Mouse (Mus musculus): ENCODE results near the gene Kcnh6. TPM values are rescaled to one million over a fixed set of nuclear protein-coding genes. Genes with fewer than 3 reads are reported as not detected.

The Kcnh6 gene
- polyA plus RNA-seq, 1 experiment = not detected

DNA sequence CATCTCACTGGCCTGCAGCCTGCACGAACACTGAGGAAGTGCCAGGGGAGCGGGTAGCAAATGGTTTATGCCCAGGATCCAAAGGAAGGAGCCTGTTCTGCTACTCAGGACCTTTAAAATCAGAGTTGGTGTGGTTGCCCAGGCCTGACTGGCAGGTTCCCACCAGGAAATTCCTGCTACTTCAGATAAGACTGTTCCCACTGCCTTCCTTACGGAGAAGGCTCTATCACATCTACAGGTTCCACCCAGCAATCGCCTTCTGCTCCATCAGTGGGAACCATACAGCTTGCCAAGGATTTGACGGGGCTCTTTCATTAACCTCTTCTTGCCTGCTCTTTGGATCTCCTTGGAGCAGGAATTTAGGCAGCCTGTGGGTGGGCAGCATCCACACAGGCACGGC is 20.5 kb upstream of the Kcnh6 start:
- Histone ChIP-seq H3K4me2 (ENCODE audit: low read depth) (no peak overlapping the region), H3ac (ENCODE audit: control insufficient read depth, insufficient read length) (no peak overlapping the region), H3K4me3 (no peak overlapping the region), H3K36me3 (ENCODE audit: control insufficient read depth, insufficient read depth) (no peaks in the 10 kb centered on the region), H3K79me2 (ENCODE audit: control insufficient read depth, insufficient read depth) (no peaks in the 10 kb centered on the region), H3K27me3 (ENCODE audit: control insufficient read depth, insufficient read depth, insufficient read length) (peaks cover 21% of the 10 kb centered on the region)
- TF ChIP-seq CEBPB (IDR thresholded peaks at IDR 0.05; ENCODE audit: insufficient read depth, poor library complexity, severe bottlenecking) = no peak
- no peak for TF ChIP-seq POLR2AphosphoS2 (IDR thresholded peaks at IDR 0.05; ENCODE audit: insufficient read length, low read depth)
- no peak for TF ChIP-seq POLR2A (IDR thresholded peaks at IDR 0.05; ENCODE audit: insufficient read length, low read depth)
- no peak for TF ChIP-seq MAX (IDR thresholded peaks at IDR 0.05; ENCODE audit: low read depth)
- TF ChIP-seq TCF12 (IDR thresholded peaks at IDR 0.05; ENCODE audit: insufficient read depth, poor library complexity, severe bottlenecking) = no peak

GRCm38 (mm10) chr11:105989446-105989845 is 18.5 kb upstream of the Kcnh6 start:
- no peaks in the 10 kb centered on the region for H3K36me3 ChIP-seq (ENCODE audit: control insufficient read depth, insufficient read depth)
- TF ChIP-seq REST (IDR thresholded peaks at IDR 0.05; ENCODE audit: insufficient read depth, insufficient read length) (no peak), POLR2A (IDR thresholded peaks at IDR 0.05; ENCODE audit: insufficient read length, low read depth) (no peak), POLR2AphosphoS2 (IDR thresholded peaks at IDR 0.05; ENCODE audit: insufficient read length, low read depth) (no peak), TCF3 (IDR thresholded peaks at IDR 0.05; ENCODE audit: insufficient read length, low read depth) (no peak), MYOG (IDR thresholded peaks at IDR 0.05; ENCODE audit: control insufficient read depth in 1 of 3, insufficient read depth in 1 of 3, insufficient read length in 2 of 3, low read depth in 2 of 3) (no peak), USF1 (IDR thresholded peaks at IDR 0.05; ENCODE audit: low read depth) (no peak), SRF (IDR thresholded peaks at IDR 0.05; ENCODE audit: control insufficient read depth, insufficient read length, low read depth) (no peak), TCF12 (IDR thresholded peaks at IDR 0.05; ENCODE audit: insufficient read depth, poor library complexity, severe bottlenecking) (no peak), MAX (IDR thresholded peaks at IDR 0.05; ENCODE audit: low read depth) (no peak), CEBPB (IDR thresholded peaks at IDR 0.05; ENCODE audit: insufficient read depth, poor library complexity, severe bottlenecking) (no peak), E2F4 (IDR thresholded peaks at IDR 0.05; ENCODE audit: insufficient read depth) (no peak), MYOD1 (IDR thresholded peaks at IDR 0.05; ENCODE audit: control insufficient read depth in 1 of 3, insufficient read length in 2 of 3, low read depth in 2 of 3) (no peak)
- no peak overlapping the region for H3K4me2 ChIP-seq (ENCODE audit: low read depth)
- no peak overlapping the region for H3ac ChIP-seq (ENCODE audit: control insufficient read depth, insufficient read length)
- no peak overlapping the region for H3K4me3 ChIP-seq
- peaks cover 30% of the 10 kb centered on the region for H3K27me3 ChIP-seq (ENCODE audit: control insufficient read depth, insufficient read depth, insufficient read length)
- H3K79me2 ChIP-seq (ENCODE audit: control insufficient read depth, insufficient read depth) = no peaks in the 10 kb centered on the region

DNA sequence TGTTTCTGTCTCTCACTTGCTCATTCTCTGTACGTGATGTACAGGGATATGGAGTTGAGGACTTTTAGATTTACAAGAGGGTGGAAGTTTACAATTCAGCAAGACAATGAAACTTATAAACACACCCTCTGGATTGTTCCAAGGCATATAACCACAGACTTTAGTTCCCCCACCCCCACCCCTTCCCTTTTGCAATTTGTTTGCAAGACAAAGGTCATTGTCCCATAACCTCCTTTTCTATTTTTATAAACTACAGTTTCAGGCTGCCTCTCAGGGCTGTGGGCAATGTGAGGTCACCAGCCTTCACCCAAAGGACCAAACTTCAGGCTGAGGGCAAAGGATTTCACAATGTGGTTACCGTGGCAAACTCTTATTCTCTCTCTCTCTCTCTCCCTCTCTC is 17.7 kb upstream of the Kcnh6 start:
- no peak overlapping the region for H3K4me2 ChIP-seq (ENCODE audit: low read depth)
- 0 out of 2 replicates have a peak, but pooled peaks have one; percentile 8 for TF ChIP-seq CEBPB (IDR thresholded peaks at IDR 0.05; ENCODE audit: insufficient read depth, poor library complexity, severe bottlenecking)
- TF ChIP-seq TCF3 (IDR thresholded peaks at IDR 0.05; ENCODE audit: insufficient read length, low read depth) = no peak
- H3K36me3 ChIP-seq (ENCODE audit: control insufficient read depth, insufficient read depth) = no peaks in the 10 kb centered on the region
- no peak overlapping the region for H3ac ChIP-seq (ENCODE audit: control insufficient read depth, insufficient read length)
- H3K4me3 ChIP-seq = no peak overlapping the region
- no peaks in the 10 kb centered on the region for H3K79me2 ChIP-seq (ENCODE audit: control insufficient read depth, insufficient read depth)
- peaks cover 38% of the 10 kb centered on the region for H3K27me3 ChIP-seq (ENCODE audit: control insufficient read depth, insufficient read depth, insufficient read length)

GRCm38 (mm10) chr11:105994375-105994774 is 13.5 kb upstream of the Kcnh6 start, which contains the start of gene Ace3:
TSS of gene Ace3 (plus strand) at chr11:105994675.
- H3ac ChIP-seq (ENCODE audit: control insufficient read depth, insufficient read length) = no peak within 1 kb of the TSS
- no peak within 1 kb of the TSS for H3K4me2 ChIP-seq (ENCODE audit: low read depth)
- H3K4me3 ChIP-seq = no peak within 1 kb of the TSS
- TF ChIP-seq TCF3 (IDR thresholded peaks at IDR 0.05; ENCODE audit: insufficient read length, low read depth) = no peak
- no peak for TF ChIP-seq MYOG (IDR thresholded peaks at IDR 0.05; ENCODE audit: control insufficient read depth in 1 of 3, insufficient read depth in 1 of 3, insufficient read length in 2 of 3, low read depth in 2 of 3)
- no peak for TF ChIP-seq POLR2A (IDR thresholded peaks at IDR 0.05; ENCODE audit: insufficient read length, low read depth)
- no peak for TF ChIP-seq MAX (IDR thresholded peaks at IDR 0.05; ENCODE audit: low read depth)
- TF ChIP-seq CEBPB (IDR thresholded peaks at IDR 0.05; ENCODE audit: insufficient read depth, poor library complexity, severe bottlenecking) = no peak
- H3K27me3 ChIP-seq (ENCODE audit: control insufficient read depth, insufficient read depth, insufficient read length) = peaks cover 74% of the 10 kb centered on the region
- H3K36me3 ChIP-seq (ENCODE audit: control insufficient read depth, insufficient read depth) = no peaks in the 10 kb centered on the region
- H3K79me2 ChIP-seq (ENCODE audit: control insufficient read depth, insufficient read depth) = no peaks in the 10 kb centered on the region

- no peaks in the 10 kb centered on the region for H3K36me3 ChIP-seq (ENCODE audit: control insufficient read depth, insufficient read depth)
- H3K4me3 ChIP-seq = no peak overlapping the region
- no peak overlapping the region for H3K4me2 ChIP-seq (ENCODE audit: low read depth)
- TF ChIP-seq E2F4 (IDR thresholded peaks at IDR 0.05; ENCODE audit: insufficient read depth) = no peak
- TF ChIP-seq SRF (IDR thresholded peaks at IDR 0.05; ENCODE audit: control insufficient read depth, insufficient read length, low read depth) = no peak
- TF ChIP-seq POLR2A (IDR thresholded peaks at IDR 0.05; ENCODE audit: insufficient read length, low read depth) = no peak
- TF ChIP-seq USF1 (IDR thresholded peaks at IDR 0.05; ENCODE audit: low read depth) = no peak
- TF ChIP-seq POLR2AphosphoS2 (IDR thresholded peaks at IDR 0.05; ENCODE audit: insufficient read length, low read depth) = no peak
- no peak for TF ChIP-seq REST (IDR thresholded peaks at IDR 0.05; ENCODE audit: insufficient read depth, insufficient read length)
- TF ChIP-seq TCF3 (IDR thresholded peaks at IDR 0.05; ENCODE audit: insufficient read length, low read depth) = no peak
- no peak overlapping the region for H3ac ChIP-seq (ENCODE audit: control insufficient read depth, insufficient read length)
- H3K79me2 ChIP-seq (ENCODE audit: control insufficient read depth, insufficient read depth) = no peaks in the 10 kb centered on the region
- H3K27me3 ChIP-seq (ENCODE audit: control insufficient read depth, insufficient read depth, insufficient read length) = peaks cover 62% of the 10 kb centered on the region
These were observed 7.9 kb upstream of the Kcnh6 start for GRCm38 (mm10) chr11:106000062-106000461.

All from myocyte (in vitro differentiated cells).